Mouse (Mus musculus) ZHBTc4 (cell line): Measurements from ENCODE around the gene Gm3259.
"Not testable (repeated sequence)": the region's sequence is repeated elsewhere in the genome, so short reads cannot be mapped to it uniquely, and the experiment has no call there.

Experiments
- DNase-seq: peaks from one replicate; pipeline ENCODE4 v3.0.0-alpha.2; 2011; ENCODE audit warnings: low read depth, low spot score

Gene Gm3259

DNA sequence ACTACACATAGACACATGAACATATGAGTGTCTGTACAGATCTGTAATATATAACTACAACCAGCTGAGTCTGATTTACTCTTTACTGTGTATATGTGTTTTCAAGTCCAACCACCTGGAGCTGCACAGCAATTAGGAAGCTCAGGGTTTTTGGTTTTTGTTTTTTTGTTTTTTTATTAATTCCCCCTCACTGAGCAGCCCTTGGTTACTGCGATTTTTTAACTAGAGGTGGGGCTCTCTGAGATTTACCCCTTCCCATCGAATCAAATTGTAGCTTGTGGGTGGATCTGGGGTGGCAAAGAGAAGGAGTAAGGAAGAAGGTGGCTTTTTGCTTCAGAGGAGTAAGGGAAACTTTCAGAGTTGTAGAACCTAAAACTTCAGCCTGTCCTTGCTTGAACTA, at the start of gene Gm3259:
Gene Gm3259, plus strand, starts transcription at position 301 of the 400 bp plus-strand sequence.
- DNase-seq: not testable (repeated sequence)

DNA sequence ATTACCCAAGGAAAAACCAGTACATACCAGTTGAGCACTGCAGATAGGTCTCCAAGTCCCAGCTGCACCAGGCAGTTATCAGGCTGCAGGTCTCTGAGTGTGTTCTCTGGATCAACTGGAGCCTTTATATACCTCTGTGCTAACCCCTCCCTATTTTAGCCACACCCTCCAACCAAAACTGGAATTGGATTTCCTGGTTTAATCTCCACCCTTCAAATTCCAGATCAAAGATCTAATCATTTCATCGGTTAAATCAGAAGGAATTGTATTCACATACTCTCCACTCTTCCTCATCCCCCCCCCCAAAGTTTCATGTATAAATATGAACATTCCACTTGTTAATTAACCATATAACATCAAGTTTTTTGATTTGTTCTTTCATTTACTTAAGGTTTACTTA, 33.0 kb upstream of the Gm3259 start, which contains the start of gene Gm10424:
Gene Gm10424, minus strand, starts transcription at position 101 of the 400 bp plus-strand sequence.
- not testable (repeated sequence) for DNase-seq
